Mouse (Mus musculus): Measurements from ENCODE around the gene Arl13a.

GRCm38 (mm10) chrX:134163484-134163883, 23.8 kb upstream of the Arl13a start:
- TF ChIP-seq CTCF (IDR thresholded peaks at IDR 0.05; ENCODE audit: low read depth) (no peak), EP300 (optimal IDR thresholded peaks at IDR 0.05) (no peak)

Measured in stomach, postnatal 0 days (tissue).